Mouse (Mus musculus) testis, adult 2 months (tissue): ENCODE data around the gene Dock7. TPM values are rescaled to one million over a fixed set of nuclear protein-coding genes. Genes with fewer than 3 reads are reported as not detected.

Source experiments
- H3K27ac ChIP-seq: fragments of 200-500 bp; 2 replicates; pipeline ENCODE4 v1.5.1; 2012; ENCODE audit warnings: low read depth, low read length; ENCODE audit not compliant: control insufficient read depth, insufficient read depth
- H3K27me3 ChIP-seq: fragments of 200-500 bp; 2 replicates; pipeline ENCODE4 v1.6.1; 2012; ENCODE audit warnings: mild to moderate bottlenecking, low read length, moderate library complexity; ENCODE audit not compliant: control insufficient read depth, insufficient read depth
- H3K36me3 ChIP-seq: fragments of 200-500 bp; 2 replicates; pipeline ENCODE4 v1.6.1; 2012; ENCODE audit warnings: mild to moderate bottlenecking, low read length; ENCODE audit not compliant: control insufficient read depth, insufficient read depth
- H3K4me1 ChIP-seq: fragments of 200-500 bp; 2 replicates; pipeline ENCODE4 v1.6.1; 2012; ENCODE audit warnings: low read length; ENCODE audit not compliant: control insufficient read depth, insufficient read depth
- H3K4me3 ChIP-seq: fragments of 200-500 bp; 2 replicates; pipeline ENCODE4 v1.5.1; 2012; ENCODE audit warnings: low read depth, mild to moderate bottlenecking, low read length, moderate library complexity, mixed read lengths; ENCODE audit not compliant: control insufficient read depth
- CTCF ChIP-seq: fragments of 200-500 bp; IDR thresholded peaks from 2 replicates; pipeline ENCODE4 v1.5.1; 2012; ENCODE audit warnings: low read depth, mild to moderate bottlenecking, inconsistent platforms, low read length, moderate library complexity; ENCODE audit not compliant: control insufficient read depth, insufficient read depth, insufficient replicate concordance
- POLR2A ChIP-seq: fragments of 200-500 bp; IDR thresholded peaks from 2 replicates; pipeline ENCODE4 v1.6.1; 2012; ENCODE audit warnings: low read depth, mild to moderate bottlenecking, inconsistent platforms, low read length, moderate library complexity; ENCODE audit not compliant: control insufficient read depth
- polyA plus RNA-seq: library from polyadenylated mRNA; depleted of rRNA; stranded (reverse); fragments of >200 nt; gene quantifications from 2 replicates; pipeline ENCODE4 v1.2.3, GENCODE M21; 2012

Gene Dock7
- polyA plus RNA-seq, 1 experiment: 32.2 TPM

GRCm38 (mm10) chr4:99091777-99092176, 28.9 kb downstream of the Dock7 start:
- no peak overlapping the region for H3K4me3 ChIP-seq
- no peaks in the 10 kb centered on the region for H3K4me1 ChIP-seq
- no peaks in the 10 kb centered on the region for H3K27me3 ChIP-seq
- TF ChIP-seq POLR2A: no peak
- no peak for TF ChIP-seq CTCF
- no peak overlapping the region for H3K27ac ChIP-seq
- H3K36me3 ChIP-seq: no peaks in the 10 kb centered on the region

- TF ChIP-seq POLR2A (no peak), CTCF (no peak)
- no peak overlapping the region for H3K27ac ChIP-seq
- H3K4me3 ChIP-seq: no peak overlapping the region
- H3K27me3 ChIP-seq: no peaks in the 10 kb centered on the region
- no peaks in the 10 kb centered on the region for H3K4me1 ChIP-seq
- no peaks in the 10 kb centered on the region for H3K36me3 ChIP-seq
Measured at GRCm38 (mm10) chr4:99091151-99091701, 29.5 kb downstream of the Dock7 start.

- H3K4me1 ChIP-seq: no peaks in the 10 kb centered on the region
- no peak overlapping the region for H3K27ac ChIP-seq
- no peaks in the 10 kb centered on the region for H3K36me3 ChIP-seq
- no peak overlapping the region for H3K4me3 ChIP-seq
- no peaks in the 10 kb centered on the region for H3K27me3 ChIP-seq
- TF ChIP-seq CTCF: no peak
- TF ChIP-seq POLR2A: no peak
Measured at GRCm38 (mm10) chr4:99087760-99088485, 32.8 kb downstream of the Dock7 start.

GRCm38 (mm10) chr4:99083862-99084261, 36.9 kb downstream of the Dock7 start:
- Histone ChIP-seq H3K36me3 (no peaks in the 10 kb centered on the region), H3K4me3 (no peak overlapping the region), H3K27me3 (no peaks in the 10 kb centered on the region), H3K27ac (no peak overlapping the region), H3K4me1 (no peaks in the 10 kb centered on the region)
- TF ChIP-seq POLR2A (no peak), CTCF (no peak)

GRCm38 (mm10) chr4:99081169-99081568, 39.5 kb downstream of the Dock7 start:
- H3K36me3 ChIP-seq: no peaks in the 10 kb centered on the region; the same call in 1 of the 2 replicates
- no peak overlapping the region for H3K27ac ChIP-seq
- H3K27me3 ChIP-seq: no peaks in the 10 kb centered on the region
- TF ChIP-seq POLR2A (no peak), CTCF (no peak)
- no peak overlapping the region for H3K4me3 ChIP-seq
- H3K4me1 ChIP-seq: no peaks in the 10 kb centered on the region

DNA sequence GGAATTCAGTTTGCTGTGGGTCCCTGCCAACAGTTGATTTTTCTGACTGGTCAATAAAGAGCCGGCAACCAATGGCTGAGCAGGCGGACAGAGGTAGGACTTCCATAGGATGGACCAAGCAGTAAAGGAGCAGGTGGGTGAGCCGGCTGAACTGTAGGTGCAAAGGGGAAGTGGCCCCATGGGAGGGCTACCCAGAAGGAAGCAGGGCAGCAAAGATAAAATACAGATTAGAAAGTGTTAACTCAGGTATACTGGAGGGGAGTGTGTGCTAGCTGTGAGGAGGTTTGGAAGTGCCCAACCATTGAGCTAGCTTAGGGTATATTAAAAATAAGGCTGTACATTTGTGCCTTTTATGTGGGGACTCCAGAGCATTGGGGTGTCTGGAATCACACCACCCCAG, 42.7 kb downstream of the Dock7 start:
- no peaks in the 10 kb centered on the region; the same call in 1 of the 2 replicates for H3K36me3 ChIP-seq
- TF ChIP-seq CTCF (no peak), POLR2A (no peak)

GRCm38 (mm10) chr4:99068806-99069205, 51.9 kb downstream of the Dock7 start:
- no peak for TF ChIP-seq CTCF
- TF ChIP-seq POLR2A: no peak
- no peak overlapping the region for H3K4me3 ChIP-seq
- H3K27ac ChIP-seq: no peak overlapping the region
- H3K4me1 ChIP-seq: no peaks in the 10 kb centered on the region
- no peaks in the 10 kb centered on the region for H3K36me3 ChIP-seq
- H3K27me3 ChIP-seq: no peaks in the 10 kb centered on the region

More for the DNA sequence above, 42.7 kb downstream of the Dock7 start:
- Histone ChIP-seq H3K27ac (no peak overlapping the region), H3K4me3 (no peak overlapping the region), H3K4me1 (no peaks in the 10 kb centered on the region), H3K27me3 (no peaks in the 10 kb centered on the region)

DNA sequence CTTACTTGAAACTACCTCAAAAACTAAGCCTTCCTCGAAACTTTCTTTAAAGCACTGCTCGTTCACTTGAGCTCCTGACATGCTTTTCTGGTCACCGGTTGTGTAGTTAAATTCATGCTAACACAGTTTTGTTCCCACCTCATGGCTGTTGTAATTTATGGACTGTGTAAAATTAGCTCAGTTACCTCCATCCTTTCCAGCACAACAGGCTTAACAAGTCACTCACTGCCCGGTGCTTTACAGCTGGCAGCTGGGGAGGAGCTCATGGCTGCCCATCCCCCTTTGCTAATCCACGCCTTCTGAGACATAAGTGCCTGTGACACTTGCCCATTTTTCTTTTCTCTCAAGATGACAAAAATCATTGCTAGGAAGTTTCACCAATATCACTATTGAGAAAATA, 56.2 kb downstream of the Dock7 start:
- H3K36me3 ChIP-seq: no peaks in the 10 kb centered on the region
- no peaks in the 10 kb centered on the region for H3K4me1 ChIP-seq
- no peaks in the 10 kb centered on the region for H3K27me3 ChIP-seq
- no peak overlapping the region for H3K27ac ChIP-seq
- no peak overlapping the region for H3K4me3 ChIP-seq
- TF ChIP-seq POLR2A (no peak), CTCF (no peak)
